Mouse (Mus musculus) midbrain, postnatal 0 days (tissue): Measurements from ENCODE around the gene 2310011J03Rik. TPM values are rescaled to one million over a fixed set of nuclear protein-coding genes. Genes with fewer than 3 reads are reported as not detected.
A peak's percentile ranks its signal among the peaks of the same experiment; 100 is the strongest.

Experiments used
- ATAC-seq: fragments of 200-750 bp; cut with Nextera tagmentation; 2 replicates; pipeline ENCODE4 v1.8.0; 2017; ENCODE audit warnings: moderate number of reproducible peaks, mild to moderate bottlenecking, moderate TSS enrichment, moderate library complexity; ENCODE audit not compliant: low FRiP score
- DNase-seq: peaks from one replicate; pipeline ENCODE4 v3.0.0-alpha.2; 2015; ENCODE audit warnings: low spot score
- H3K27ac ChIP-seq: fragments of 300-500 bp; sonication (generic); 2 replicates; pipeline ENCODE4 v1.5.1; 2014; ENCODE audit warnings: low read depth, mild to moderate bottlenecking, low read length, mixed read lengths
- H3K27me3 ChIP-seq: fragments of 300-500 bp; sonication (generic); 2 replicates; pipeline ENCODE4 v1.6.1; 2014; ENCODE audit warnings: low read length, control low read depth, mixed read lengths; ENCODE audit not compliant: insufficient read depth
- H3K36me3 ChIP-seq: fragments of 300-500 bp; sonication (generic); 2 replicates; pipeline ENCODE4 v1.6.1; 2014; ENCODE audit warnings: low read length, control low read depth, mixed read lengths; ENCODE audit not compliant: insufficient read depth
- H3K4me1 ChIP-seq: fragments of 300-500 bp; sonication (generic); 2 replicates; pipeline ENCODE4 v1.6.1; 2014; ENCODE audit warnings: mild to moderate bottlenecking, control low read depth, antibody characterized with exemption, low read length, mixed read lengths; ENCODE audit not compliant: insufficient read depth
- H3K4me2 ChIP-seq: fragments of 300-500 bp; sonication (generic); 2 replicates; pipeline ENCODE4 v1.6.1; 2014; ENCODE audit warnings: low read depth, mild to moderate bottlenecking, low read length, mixed read lengths; ENCODE audit not compliant: poor library complexity, severe bottlenecking
- H3K4me3 ChIP-seq: fragments of 300-500 bp; sonication (generic); 2 replicates; pipeline ENCODE4 v1.5.1; 2014; ENCODE audit warnings: low read depth, mild to moderate bottlenecking, low read length, moderate library complexity
- H3K9ac ChIP-seq: fragments of 300-500 bp; sonication (generic); replicated peaks from 2 replicates; pipeline ENCODE4 v1.6.1; 2014; ENCODE audit warnings: mild to moderate bottlenecking, low read length, moderate library complexity, mixed read lengths; ENCODE audit not compliant: poor library complexity, severe bottlenecking
- H3K9me3 ChIP-seq: fragments of 300-500 bp; sonication (generic); 2 replicates; pipeline ENCODE4 v1.6.1; 2016; ENCODE audit warnings: low read length, control low read depth
- CTCF ChIP-seq: IDR thresholded peaks from 2 replicates; pipeline ENCODE4 v1.5.1; 2016; ENCODE audit warnings: antibody characterized with exemption, mild to moderate bottlenecking
- WGBS: fragments of 180-500 bp; shearing (Covaris S2); extraction: QIAGEN DNeasy Blood & Tissue Kit; methylation state at CpG from one replicate; pipeline ENCODE4 v1.1.7; 2014; 5-methylcytosine and 5-hydroxymethylcytosine counted together
- polyA plus RNA-seq: library from polyadenylated mRNA; unstranded; fragments of >200 nt; fragmentation: Nextera tagmentation; extraction: Ambion mirVana; gene quantifications from 2 replicates; pipeline ENCODE4 v1.2.1, GENCODE M21; 2015
- total RNA-seq: library from RNA; depleted of rRNA; stranded (reverse); fragments of >200 nt; gene quantifications from 2 replicates; pipeline ENCODE4 v1.2.3, GENCODE M21; 2014

Gene 2310011J03Rik
- total and polyA plus RNA-seq, 2 experiments from 2014 or later, result 23.1 to 26.5 TPM

DNA sequence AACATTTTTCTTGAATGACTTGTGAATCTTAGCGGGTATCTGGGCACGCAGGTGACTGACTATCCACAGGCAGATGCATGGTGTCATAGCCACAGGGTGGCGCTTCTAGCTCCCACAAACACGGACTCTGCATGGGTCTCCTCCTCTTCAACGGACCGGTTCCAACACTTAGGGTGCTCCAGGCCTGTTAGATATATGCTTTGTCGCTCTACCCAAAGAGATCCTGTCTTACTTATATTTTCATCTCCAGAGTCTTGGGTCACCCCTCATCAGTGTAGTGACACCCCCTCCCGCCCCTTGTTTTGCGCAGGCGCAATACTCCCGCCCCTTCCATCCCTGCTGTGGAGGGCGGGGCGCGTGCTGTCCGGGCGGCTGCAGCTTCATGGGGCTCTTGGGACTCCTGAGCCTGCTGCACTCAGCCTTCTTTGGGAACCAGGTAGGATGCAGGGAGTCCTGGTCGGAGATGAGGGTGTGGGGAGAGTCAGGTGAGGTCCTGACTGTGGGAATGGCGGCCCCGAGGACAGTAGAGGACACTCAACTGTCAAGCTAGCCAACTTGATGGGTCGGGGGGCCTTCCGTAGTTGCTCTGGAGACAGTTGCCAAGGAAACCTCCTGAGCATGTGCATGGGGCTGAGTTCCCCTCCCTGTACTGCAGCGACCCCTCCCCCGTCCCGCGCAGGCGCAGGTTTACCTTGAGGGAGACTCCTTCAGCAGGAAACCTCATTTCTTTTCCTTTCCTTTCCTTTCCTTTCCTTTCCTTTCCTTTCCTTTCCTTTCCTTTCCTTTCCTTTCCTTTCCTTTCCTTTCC, 24.5 kb downstream of the 2310011J03Rik start, which contains the start of gene Apc2:
Apc2 (plus strand) TSS at position 360 of the 808 bp plus-strand sequence.
- Histone ChIP-seq H3K4me1 (peaks cover 23% of the 10 kb centered on the region), H3K9ac (peak within 1 kb of the TSS; percentile 78), H3K4me3 (peak within 1 kb of the TSS; percentile 50), H3K27ac (peak within 1 kb of the TSS; percentile 100), H3K27me3 (no peaks in the 10 kb centered on the region), H3K36me3 (peaks cover 10% of the 10 kb centered on the region), H3K4me2 (peak within 1 kb of the TSS; percentile 91), H3K9me3 (no peaks in the 10 kb centered on the region)
- TF ChIP-seq CTCF, result peak; percentile 79
- peak; percentile 95 for DNase-seq
- peak; percentile 45 for ATAC-seq
- under 1% methylated on average over 26 of the region's 26 CpGs for WGBS

DNA sequence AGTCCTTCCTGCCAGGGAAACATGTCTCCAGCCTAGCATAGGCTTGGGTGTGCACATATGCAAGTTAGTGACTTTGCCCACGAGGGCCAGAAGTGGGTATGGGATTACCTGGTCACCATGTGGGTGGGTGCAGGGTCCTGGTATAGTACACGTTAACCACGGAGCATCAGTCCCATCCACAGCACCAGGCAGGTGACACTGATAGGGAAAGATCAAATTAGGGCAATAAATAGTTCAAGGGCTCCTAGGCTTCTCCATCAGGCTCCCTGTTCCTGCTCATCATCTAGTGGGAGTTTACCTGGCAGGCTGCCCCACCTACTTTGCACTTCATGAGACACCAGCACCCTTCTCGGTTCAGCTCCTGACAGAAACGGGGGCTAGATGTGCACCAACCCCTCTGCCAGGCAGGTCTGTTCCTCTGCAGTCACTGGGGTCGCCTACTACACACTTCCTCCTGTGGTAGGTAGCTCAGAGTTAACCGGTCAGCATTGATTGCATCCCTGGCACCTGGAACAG, 25.5 kb downstream of the 2310011J03Rik start:
- Histone ChIP-seq H3K4me1 (peaks cover 16% of the 10 kb centered on the region), H3K27ac (peak overlapping the region; percentile 100), H3K9ac (peak overlapping the region; percentile 78), H3K9me3 (no peaks in the 10 kb centered on the region), H3K36me3 (peaks cover 10% of the 10 kb centered on the region), H3K4me3 (no peak overlapping the region), H3K4me2 (0 out of 2 replicates have a peak overlapping the region, but pooled peaks have one; percentile 91), H3K27me3 (no peaks in the 10 kb centered on the region)
- DNase-seq, result no peak
- no peak for TF ChIP-seq CTCF
- WGBS, result 49% methylated on average over 7 of the region's 7 CpGs
- no peak for ATAC-seq

DNA sequence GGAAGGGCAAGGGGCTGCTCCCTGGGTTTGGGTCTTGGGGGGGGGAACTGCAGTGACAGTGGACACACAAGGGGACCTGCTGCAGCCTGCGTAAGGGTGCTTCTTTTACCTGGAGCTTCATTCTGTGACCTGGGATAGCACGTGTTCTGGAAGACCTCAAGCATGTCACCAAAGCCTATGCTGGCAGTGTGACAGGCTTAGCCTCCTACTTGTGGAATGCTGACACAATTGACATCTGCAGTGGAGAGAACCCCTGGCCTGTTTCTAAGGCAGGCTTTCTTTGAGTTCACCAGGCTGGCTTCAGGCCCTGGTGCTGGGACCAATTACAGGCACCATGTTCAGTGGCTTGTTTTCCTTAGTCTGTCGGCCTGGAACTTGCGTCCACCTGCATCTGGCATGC, 26.0 kb downstream of the 2310011J03Rik start:
- Histone ChIP-seq H3K4me1 (peaks cover 16% of the 10 kb centered on the region), H3K27ac (peak overlapping the region; percentile 100), H3K9me3 (no peaks in the 10 kb centered on the region), H3K36me3 (peaks cover 10% of the 10 kb centered on the region), H3K4me2 (no peak overlapping the region), H3K27me3 (no peaks in the 10 kb centered on the region), H3K4me3 (no peak overlapping the region), H3K9ac (no peak overlapping the region)
- WGBS, result 64% methylated on average over 4 of the region's 4 CpGs
- DNase-seq (no peak), ATAC-seq (no peak)
- no peak for TF ChIP-seq CTCF

DNA sequence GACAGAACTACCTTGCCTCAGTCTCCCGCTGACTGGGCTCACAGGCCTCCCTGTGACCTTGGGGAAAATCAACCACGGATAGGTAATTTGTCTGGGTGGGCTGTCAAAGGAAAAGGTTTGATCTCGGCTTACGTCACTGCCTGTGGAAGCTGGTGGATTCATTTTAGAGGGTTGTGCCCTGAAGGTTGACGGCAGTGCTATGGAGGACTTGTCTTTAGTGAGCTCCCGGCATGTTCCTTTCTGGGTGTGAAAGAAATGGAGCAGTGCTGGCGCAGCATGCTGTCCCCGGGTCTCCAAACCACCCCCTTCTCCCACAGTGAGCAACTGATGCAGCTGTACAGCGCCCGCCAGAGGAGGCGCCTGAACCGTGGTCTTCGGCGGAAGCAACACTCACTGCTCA, 27.0 kb downstream of the 2310011J03Rik start:
- H3K4me3 ChIP-seq, result peak overlapping the region; percentile 64
- peaks cover 16% of the 10 kb centered on the region for H3K36me3 ChIP-seq
- no peak for DNase-seq
- peak overlapping the region; percentile 79 for H3K9ac ChIP-seq
- H3K27me3 ChIP-seq, result no peaks in the 10 kb centered on the region
- H3K27ac ChIP-seq, result peak overlapping the region; percentile 92
- TF ChIP-seq CTCF, result peak; percentile 22; the same call in 1 of the 2 replicates
- ATAC-seq, result no peak
- H3K9me3 ChIP-seq, result no peaks in the 10 kb centered on the region
- 22% methylated on average over 14 of the region's 14 CpGs for WGBS
- H3K4me1 ChIP-seq, result peaks cover 16% of the 10 kb centered on the region
- H3K4me2 ChIP-seq, result peak overlapping the region; percentile 79

DNA sequence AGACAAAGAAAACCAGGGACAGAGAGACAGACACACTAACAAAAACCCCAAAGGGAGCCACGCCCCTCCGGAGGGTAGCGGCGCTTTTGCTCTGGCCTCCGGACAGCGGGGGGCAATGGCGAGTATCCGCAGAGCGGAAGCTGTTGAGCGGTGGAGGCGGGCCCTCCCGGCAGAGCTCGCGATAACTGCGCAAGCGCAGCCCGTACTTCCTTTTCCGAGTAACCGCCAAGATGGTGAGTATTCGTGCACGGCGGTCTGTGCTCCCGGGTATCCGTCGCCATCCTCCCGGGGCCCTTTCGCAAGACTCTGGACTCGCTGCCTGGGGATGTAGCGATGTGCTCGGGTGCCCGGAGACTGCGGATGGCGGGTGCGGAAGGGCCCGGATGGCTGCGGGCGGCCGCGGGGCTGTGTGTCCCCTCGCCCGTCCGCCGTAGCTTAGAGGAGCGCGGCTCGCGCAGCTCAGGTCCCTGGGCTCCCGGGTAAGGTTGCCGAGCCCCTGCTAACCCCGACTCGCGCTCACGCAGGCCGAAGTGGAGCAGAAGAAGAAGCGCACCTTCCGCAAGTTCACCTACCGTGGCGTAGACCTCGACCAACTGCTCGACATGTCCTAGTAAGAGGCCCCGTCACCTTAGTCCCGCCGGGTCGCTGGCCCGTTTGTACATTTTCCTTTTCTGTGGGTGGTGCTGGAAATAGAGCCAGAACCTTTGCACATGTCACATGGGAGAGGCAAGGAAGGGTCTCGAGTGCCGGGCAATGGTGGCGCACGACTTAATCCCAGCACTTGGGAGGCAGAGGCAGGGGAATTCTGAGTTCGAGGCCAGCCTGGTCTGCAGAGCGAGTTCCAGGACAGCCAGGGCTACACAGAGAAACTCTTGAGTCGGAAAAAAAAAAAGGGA, 27.8 kb downstream of the 2310011J03Rik start, which contains the start of gene Rps15:
Rps15 (plus strand) TSS at position 203 of the 896 bp plus-strand sequence.
- Histone ChIP-seq H3K36me3 (peaks cover 21% of the 10 kb centered on the region), H3K4me1 (peaks cover 12% of the 10 kb centered on the region), H3K4me3 (peak within 1 kb of the TSS; percentile 64), H3K4me2 (peak within 1 kb of the TSS; percentile 79), H3K9me3 (no peaks in the 10 kb centered on the region), H3K9ac (peak within 1 kb of the TSS; percentile 79), H3K27ac (peak within 1 kb of the TSS; percentile 92), H3K27me3 (no peaks in the 10 kb centered on the region)
- TF ChIP-seq CTCF, result peak; percentile 75
- peak; percentile 82 for ATAC-seq
- peak; percentile 98 for DNase-seq
- WGBS, result under 1% methylated on average over 67 of the region's 72 CpGs
